Mouse (Mus musculus) myocyte (in vitro differentiated cells): ENCODE measurements around the gene Vmn1r32. TPM values are rescaled to one million over a fixed set of nuclear protein-coding genes. Genes with fewer than 3 reads are reported as not detected.
A peak's percentile ranks its signal among the peaks of the same experiment; 100 is the strongest.

Experiments used
- H3K27me3 ChIP-seq: one replicate; pipeline ENCODE4 v1.6.1; 2011; ENCODE audit not compliant: control insufficient read depth, insufficient read depth, insufficient read length
- H3K36me3 ChIP-seq: one replicate; pipeline ENCODE4 v1.6.1; 2011; ENCODE audit not compliant: control insufficient read depth, insufficient read depth
- H3K4me2 ChIP-seq: one replicate; pipeline ENCODE4 v1.6.1; 2011; ENCODE audit warnings: low read depth, control low read depth
- H3K4me3 ChIP-seq: one replicate; pipeline ENCODE4 v1.5.1; 2011; ENCODE audit warnings: mild to moderate bottlenecking, control low read depth, moderate library complexity
- H3K79me2 ChIP-seq: one replicate; pipeline ENCODE4 v1.6.1; 2011; ENCODE audit not compliant: control insufficient read depth, insufficient read depth
- H3ac ChIP-seq: one replicate; pipeline ENCODE4 v1.6.1; 2011; ENCODE audit not compliant: control insufficient read depth, insufficient read length
- CEBPB ChIP-seq: IDR thresholded peaks from 2 replicates; pipeline ENCODE4 v1.6.1; 2011; ENCODE audit warnings: mild to moderate bottlenecking, moderate library complexity; ENCODE audit not compliant: poor library complexity, insufficient read depth, severe bottlenecking
- E2F4 ChIP-seq: IDR thresholded peaks from one replicate; pipeline ENCODE4 v1.6.1; 2011; ENCODE audit warnings: mild to moderate bottlenecking, control low read depth, moderate library complexity; ENCODE audit not compliant: insufficient read depth
- MAX ChIP-seq: IDR thresholded peaks from one replicate; pipeline ENCODE4 v1.6.1; 2011; ENCODE audit warnings: low read depth, mild to moderate bottlenecking, control low read depth
- MYOD1 ChIP-seq, 3 experiments: IDR thresholded peaks; one replicate each; pipeline ENCODE4 v1.6.1; 2011; ENCODE audit warnings: control low read depth in 2 of 3, low read depth in 2 of 3, mild to moderate bottlenecking in 2 of 3, moderate library complexity in 1 of 3; ENCODE audit not compliant: insufficient read length in 2 of 3, control insufficient read depth in 1 of 3
- MYOG ChIP-seq, 3 experiments: IDR thresholded peaks; one replicate each; pipeline ENCODE4 v1.6.1; 2011; ENCODE audit warnings: control low read depth in 2 of 3, low read depth in 2 of 3, mild to moderate bottlenecking in 2 of 3; ENCODE audit not compliant: insufficient read length in 2 of 3, control insufficient read depth in 1 of 3, insufficient read depth in 1 of 3
- POLR2A ChIP-seq: IDR thresholded peaks from one replicate; pipeline ENCODE4 v1.6.1; 2011; ENCODE audit warnings: low read depth, mild to moderate bottlenecking, control low read depth, moderate library complexity; ENCODE audit not compliant: insufficient read length
- POLR2AphosphoS2 ChIP-seq: IDR thresholded peaks from one replicate; pipeline ENCODE4 v1.6.1; 2011; ENCODE audit warnings: low read depth, control low read depth; ENCODE audit not compliant: insufficient read length
- REST ChIP-seq: IDR thresholded peaks from one replicate; pipeline ENCODE4 v1.6.1; 2011; ENCODE audit warnings: mild to moderate bottlenecking, control low read depth, moderate library complexity; ENCODE audit not compliant: insufficient read depth, insufficient read length
- SRF ChIP-seq: IDR thresholded peaks from one replicate; pipeline ENCODE4 v1.6.1; 2011; ENCODE audit warnings: low read depth; ENCODE audit not compliant: control insufficient read depth, insufficient read length
- TCF12 ChIP-seq: IDR thresholded peaks from one replicate; pipeline ENCODE4 v1.6.1; 2011; ENCODE audit warnings: mild to moderate bottlenecking, control low read depth; ENCODE audit not compliant: poor library complexity, insufficient read depth, severe bottlenecking
- TCF3 ChIP-seq: IDR thresholded peaks from one replicate; pipeline ENCODE4 v1.6.1; 2011; ENCODE audit warnings: low read depth, control low read depth; ENCODE audit not compliant: insufficient read length
- USF1 ChIP-seq: IDR thresholded peaks from one replicate; pipeline ENCODE4 v1.6.1; 2011; ENCODE audit warnings: low read depth, mild to moderate bottlenecking, control low read depth, moderate library complexity
- polyA plus RNA-seq: library from polyadenylated mRNA; unstranded; fragments of >200 nt; fragmentation: generic; extraction: Trizol; gene quantifications from one replicate; pipeline ENCODE4 v1.2.1, GENCODE M21; 2012; ENCODE audit warnings: missing spikeins

The Vmn1r32 gene
- not detected for polyA plus RNA-seq

- no peaks in the 10 kb centered on the region for H3K79me2 ChIP-seq
- TF ChIP-seq MYOG (IDR thresholded peaks at IDR 0.05; ENCODE audit: control insufficient read depth in 1 of 3, insufficient read depth in 1 of 3, insufficient read length in 2 of 3, low read depth in 2 of 3) = no peak
- TF ChIP-seq USF1 = no peak
- TF ChIP-seq POLR2AphosphoS2 = no peak
- no peak for TF ChIP-seq REST
- TF ChIP-seq E2F4 = no peak
- no peak for TF ChIP-seq TCF3
- no peak for TF ChIP-seq TCF12
- no peak for TF ChIP-seq MYOD1 (IDR thresholded peaks at IDR 0.05; ENCODE audit: control insufficient read depth in 1 of 3, insufficient read length in 2 of 3, low read depth in 2 of 3)
- no peak for TF ChIP-seq POLR2A
- no peak for TF ChIP-seq CEBPB
- TF ChIP-seq MAX = no peak
- H3ac ChIP-seq = no peak within 1 kb of the TSS
- H3K4me3 ChIP-seq = no peak within 1 kb of the TSS
- no peaks in the 10 kb centered on the region for H3K36me3 ChIP-seq
- no peaks in the 10 kb centered on the region for H3K27me3 ChIP-seq
- H3K4me2 ChIP-seq = no peak within 1 kb of the TSS
Observed at GRCm38 (mm10) chr6:66559996-66560395, at the start of gene Vmn1r32. TSS of gene Vmn1r32 (minus strand) at chr6:66560096.

- no peaks in the 10 kb centered on the region for H3K36me3 ChIP-seq
- no peak for TF ChIP-seq POLR2A
- no peak for TF ChIP-seq MYOD1 (IDR thresholded peaks at IDR 0.05; ENCODE audit: control insufficient read depth in 1 of 3, insufficient read length in 2 of 3, low read depth in 2 of 3)
- TF ChIP-seq CEBPB = no peak
- TF ChIP-seq TCF3 = no peak
- no peak for TF ChIP-seq MYOG (IDR thresholded peaks at IDR 0.05; ENCODE audit: control insufficient read depth in 1 of 3, insufficient read depth in 1 of 3, insufficient read length in 2 of 3, low read depth in 2 of 3)
- TF ChIP-seq USF1 = no peak
- TF ChIP-seq REST = no peak
- no peak for TF ChIP-seq MAX
- no peak for TF ChIP-seq E2F4
- TF ChIP-seq TCF12 = no peak
- TF ChIP-seq SRF = no peak
- TF ChIP-seq POLR2AphosphoS2 = no peak
- H3ac ChIP-seq = no peak overlapping the region
- H3K79me2 ChIP-seq = no peaks in the 10 kb centered on the region
- no peaks in the 10 kb centered on the region for H3K27me3 ChIP-seq
- H3K4me3 ChIP-seq = no peak overlapping the region
- no peak overlapping the region for H3K4me2 ChIP-seq
Observed at GRCm38 (mm10) chr6:66595804-66596203, 35.9 kb upstream of the Vmn1r32 start.

GRCm38 (mm10) chr6:66535966-66536365 is 23.9 kb downstream of the Vmn1r32 start:
- H3K36me3 ChIP-seq = peaks cover 12% of the 10 kb centered on the region
- H3ac ChIP-seq = peak overlapping the region; percentile 42

GRCm38 (mm10) chr6:66535028-66535862 is 24.7 kb downstream of the Vmn1r32 start, which contains the start of gene Mad2l1:
TSS of gene Mad2l1 (plus strand) at chr6:66535390.
- Histone ChIP-seq H3K36me3 (peaks cover 9% of the 10 kb centered on the region), H3K4me2 (peak within 1 kb of the TSS; percentile 91), H3ac (peak within 1 kb of the TSS; percentile 42), H3K4me3 (peak within 1 kb of the TSS; percentile 71), H3K27me3 (no peaks in the 10 kb centered on the region), H3K79me2 (peaks cover 20% of the 10 kb centered on the region)
- peak; percentile 85 for TF ChIP-seq POLR2A
- peak; percentile 92 for TF ChIP-seq POLR2AphosphoS2
- no peak for TF ChIP-seq MAX
- peak; percentile 94 for TF ChIP-seq E2F4
- no peak for TF ChIP-seq USF1
- peak in 1 of 3 experiments; percentile 11 for TF ChIP-seq MYOG (IDR thresholded peaks at IDR 0.05; ENCODE audit: control insufficient read depth in 1 of 3, insufficient read depth in 1 of 3, insufficient read length in 2 of 3, low read depth in 2 of 3)
- TF ChIP-seq CEBPB = no peak
- no peak for TF ChIP-seq REST

More at GRCm38 (mm10) chr6:66535966-66536365, 23.9 kb downstream of the Vmn1r32 start:
- Histone ChIP-seq H3K4me2 (peak overlapping the region; percentile 91), H3K27me3 (no peaks in the 10 kb centered on the region), H3K79me2 (peaks cover 20% of the 10 kb centered on the region), H3K4me3 (peak overlapping the region; percentile 71)
- TF ChIP-seq MYOD1 (IDR thresholded peaks at IDR 0.05; ENCODE audit: control insufficient read depth in 1 of 3, insufficient read length in 2 of 3, low read depth in 2 of 3) (no peak), SRF (no peak), REST (no peak), TCF12 (no peak), POLR2A (no peak), MAX (no peak), CEBPB (no peak), USF1 (no peak), E2F4 (no peak), TCF3 (no peak), MYOG (IDR thresholded peaks at IDR 0.05; ENCODE audit: control insufficient read depth in 1 of 3, insufficient read depth in 1 of 3, insufficient read length in 2 of 3, low read depth in 2 of 3) (no peak), POLR2AphosphoS2 (no peak)
